Mouse (Mus musculus): ENCODE results near the gene Grin2c. TPM values are rescaled to one million over a fixed set of nuclear protein-coding genes. Genes with fewer than 3 reads are reported as not detected.

The Grin2c gene
- polyA plus RNA-seq, 1 experiment from 2014 or later, result 0.06 TPM

- Histone ChIP-seq H3K27ac (replicated peaks) (no peak overlapping the region), H3K4me3 (no peak overlapping the region), H3K9me3 (no peaks in the 10 kb centered on the region), H3K27me3 (peaks cover 17% of the 10 kb centered on the region), H3K9ac (replicated peaks) (no peak overlapping the region; the same call in 1 of the 2 replicates), H3K36me3 (peaks cover 13% of the 10 kb centered on the region), H3K4me2 (replicated peaks) (no peak overlapping the region), H3K4me1 (peaks cover 20% of the 10 kb centered on the region)
- WGBS, result 72% methylated on average over 10 of the region's 10 CpGs
- ATAC-seq (ENCODE audit: low FRiP score, low read depth), result no peak
Measured at GRCm38 (mm10) chr11:115272894-115273498, 6.0 kb upstream of the Grin2c start.

DNA sequence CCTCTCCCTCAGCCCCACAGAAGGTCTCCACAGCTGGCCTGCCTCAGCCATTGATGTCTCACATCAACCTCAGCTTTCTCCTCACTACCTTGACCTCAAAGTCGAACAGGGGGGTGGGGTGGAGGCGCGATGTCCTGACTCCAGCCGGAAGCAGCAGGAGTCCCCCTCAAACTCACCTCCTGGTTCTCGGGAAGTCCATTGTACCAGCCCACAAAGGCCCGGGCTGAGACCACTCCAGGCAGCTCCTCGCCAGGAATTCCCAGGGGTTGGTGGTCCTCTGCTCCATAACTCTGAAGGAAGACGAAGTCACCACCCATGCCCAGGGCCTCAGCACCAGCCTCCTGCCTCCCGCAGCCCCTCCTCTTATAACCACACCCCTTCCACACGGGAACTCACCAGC lies 4.4 kb upstream of the Grin2c start:
- Histone ChIP-seq H3K27ac (replicated peaks) (no peak overlapping the region), H3K9me3 (no peaks in the 10 kb centered on the region), H3K9ac (replicated peaks) (no peak overlapping the region), H3K27me3 (peaks cover 32% of the 10 kb centered on the region), H3K4me1 (peaks cover 24% of the 10 kb centered on the region), H3K36me3 (peaks cover 13% of the 10 kb centered on the region), H3K4me2 (replicated peaks) (no peak overlapping the region), H3K4me3 (no peak overlapping the region)
- WGBS, result 70% methylated on average over 10 of the region's 10 CpGs
- no peak for ATAC-seq (ENCODE audit: low FRiP score, low read depth)

DNA sequence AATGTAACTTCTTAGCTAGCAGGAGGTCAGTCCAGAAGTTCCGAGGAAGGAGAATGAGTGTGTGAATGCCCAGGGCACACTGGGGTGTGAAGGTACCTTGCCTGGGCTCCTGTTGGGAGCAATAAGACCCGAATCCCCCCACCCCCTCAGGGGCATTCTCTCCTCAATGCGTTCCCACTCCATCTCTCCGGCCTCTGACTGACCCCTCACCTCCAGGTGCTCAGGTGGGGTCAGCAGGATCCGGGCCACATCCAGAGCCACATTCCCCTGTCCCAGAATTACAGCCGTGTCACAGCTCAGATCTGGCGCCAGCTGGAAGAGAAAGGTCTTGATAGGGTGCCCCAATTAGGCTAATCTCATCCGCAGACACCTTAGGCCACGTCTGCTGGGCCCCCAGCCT lies 4.0 kb upstream of the Grin2c start:
- Histone ChIP-seq H3K9me3 (no peaks in the 10 kb centered on the region), H3K9ac (replicated peaks) (no peak overlapping the region), H3K4me1 (peaks cover 24% of the 10 kb centered on the region), H3K4me3 (no peak overlapping the region), H3K36me3 (peaks cover 13% of the 10 kb centered on the region), H3K27me3 (peaks cover 37% of the 10 kb centered on the region), H3K4me2 (replicated peaks) (no peak overlapping the region), H3K27ac (replicated peaks) (no peak overlapping the region)
- no peak for ATAC-seq (ENCODE audit: low FRiP score, low read depth)
- WGBS, result 75% methylated on average over 9 of the region's 9 CpGs

GRCm38 (mm10) chr11:115270148-115270861 lies 3.3 kb upstream of the Grin2c start:
- Histone ChIP-seq H3K27me3 (peaks cover 44% of the 10 kb centered on the region), H3K36me3 (peaks cover 13% of the 10 kb centered on the region), H3K4me3 (no peak overlapping the region), H3K27ac (replicated peaks) (no peak overlapping the region), H3K9ac (replicated peaks) (no peak overlapping the region), H3K9me3 (no peaks in the 10 kb centered on the region), H3K4me2 (replicated peaks) (no peak overlapping the region), H3K4me1 (peaks cover 24% of the 10 kb centered on the region)
- 0 out of 2 replicates have a peak, but pooled peaks have one; percentile 24 for ATAC-seq (ENCODE audit: low FRiP score, low read depth)
- 30% methylated on average over 19 of the region's 19 CpGs for WGBS

DNA sequence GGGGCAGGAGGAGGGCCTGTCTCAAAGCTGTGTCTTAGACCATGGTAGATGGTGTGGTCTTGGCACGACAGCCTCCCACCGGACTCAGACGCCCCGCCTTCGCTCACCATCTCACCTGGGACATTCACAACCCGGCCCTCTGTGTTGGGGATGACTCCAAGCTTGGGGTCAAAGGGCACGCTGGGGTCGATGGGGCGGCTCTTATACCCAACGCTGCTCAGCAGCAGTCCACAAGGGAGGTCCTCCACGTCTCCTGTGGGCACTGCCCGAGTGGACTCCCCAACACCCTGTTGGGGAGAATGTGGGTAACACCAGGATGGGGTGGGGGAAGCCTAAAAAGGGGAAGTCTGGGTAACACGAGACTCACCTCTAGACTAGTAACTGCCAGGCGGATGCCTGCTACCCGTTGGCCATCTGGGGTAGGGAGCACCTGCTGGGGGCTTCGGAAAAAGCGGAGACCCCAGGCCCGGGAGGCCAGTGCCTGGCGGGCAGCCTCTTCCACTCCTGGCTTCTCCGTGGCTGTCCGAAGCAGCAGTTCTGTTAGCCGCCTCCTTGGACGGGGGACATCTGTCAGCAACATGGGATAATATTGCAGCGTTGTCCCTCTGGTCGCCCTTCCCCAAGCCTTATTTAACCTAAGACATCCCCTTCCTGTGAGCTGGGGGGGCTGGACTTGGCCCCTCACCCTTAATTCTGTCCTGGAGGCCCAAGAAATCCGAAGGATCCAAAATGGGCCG lies 2.5 kb upstream of the Grin2c start:
- 91% methylated on average over 27 of the region's 27 CpGs for WGBS
- Histone ChIP-seq H3K4me3 (no peak overlapping the region), H3K9ac (replicated peaks) (no peak overlapping the region), H3K36me3 (peaks cover 13% of the 10 kb centered on the region), H3K27ac (replicated peaks) (no peak overlapping the region), H3K27me3 (peaks cover 52% of the 10 kb centered on the region), H3K4me2 (replicated peaks) (no peak overlapping the region), H3K4me1 (peaks cover 30% of the 10 kb centered on the region), H3K9me3 (no peaks in the 10 kb centered on the region)
- no peak for ATAC-seq (ENCODE audit: low FRiP score, low read depth)

GRCm38 (mm10) chr11:115267958-115268357 lies 915 bp upstream of the Grin2c start:
- H3K27ac ChIP-seq (replicated peaks), result no peak overlapping the region
- H3K36me3 ChIP-seq, result peaks cover 13% of the 10 kb centered on the region
- no peak overlapping the region for H3K4me2 ChIP-seq (replicated peaks)
- peaks cover 30% of the 10 kb centered on the region for H3K4me1 ChIP-seq
- H3K9ac ChIP-seq (replicated peaks), result no peak overlapping the region
- no peak overlapping the region for H3K4me3 ChIP-seq
- peaks cover 68% of the 10 kb centered on the region for H3K27me3 ChIP-seq
- WGBS, result 76% methylated on average over 11 of the region's 11 CpGs
- no peaks in the 10 kb centered on the region for H3K9me3 ChIP-seq
- no peak for ATAC-seq (ENCODE audit: low FRiP score, low read depth)

DNA sequence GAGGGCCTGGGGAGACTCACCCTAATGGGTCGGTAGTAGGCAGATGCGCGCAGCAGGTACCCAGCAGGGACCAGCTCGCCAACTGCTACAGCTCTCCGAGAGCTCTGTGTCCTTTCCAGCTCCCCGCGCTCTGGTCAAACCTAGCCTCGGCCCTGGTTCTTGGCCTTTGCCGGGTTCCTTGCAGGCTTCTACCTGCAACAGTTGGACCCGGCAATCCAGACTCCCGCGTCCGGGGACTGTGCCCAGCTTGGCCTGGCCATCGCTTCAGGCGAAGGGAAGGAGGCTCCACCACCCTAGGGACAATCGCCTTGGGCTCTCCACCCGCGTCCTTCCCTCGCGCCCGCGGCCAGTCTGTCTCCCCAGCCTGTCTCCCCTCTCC lies 654 bp downstream of the Grin2c start:
- peaks cover 83% of the 10 kb centered on the region for H3K27me3 ChIP-seq
- H3K9me3 ChIP-seq, result no peaks in the 10 kb centered on the region
- ATAC-seq (ENCODE audit: low FRiP score, low read depth), result no peak
- no peak overlapping the region for H3K27ac ChIP-seq (replicated peaks)
- H3K36me3 ChIP-seq, result peaks cover 13% of the 10 kb centered on the region
- no peak overlapping the region for H3K9ac ChIP-seq (replicated peaks)
- 1% methylated on average over 20 of the region's 22 CpGs for WGBS
- peak overlapping the region; percentile 31 for H3K4me3 ChIP-seq
- peaks cover 30% of the 10 kb centered on the region for H3K4me1 ChIP-seq
- peak overlapping the region; percentile 53 for H3K4me2 ChIP-seq (replicated peaks)

DNA sequence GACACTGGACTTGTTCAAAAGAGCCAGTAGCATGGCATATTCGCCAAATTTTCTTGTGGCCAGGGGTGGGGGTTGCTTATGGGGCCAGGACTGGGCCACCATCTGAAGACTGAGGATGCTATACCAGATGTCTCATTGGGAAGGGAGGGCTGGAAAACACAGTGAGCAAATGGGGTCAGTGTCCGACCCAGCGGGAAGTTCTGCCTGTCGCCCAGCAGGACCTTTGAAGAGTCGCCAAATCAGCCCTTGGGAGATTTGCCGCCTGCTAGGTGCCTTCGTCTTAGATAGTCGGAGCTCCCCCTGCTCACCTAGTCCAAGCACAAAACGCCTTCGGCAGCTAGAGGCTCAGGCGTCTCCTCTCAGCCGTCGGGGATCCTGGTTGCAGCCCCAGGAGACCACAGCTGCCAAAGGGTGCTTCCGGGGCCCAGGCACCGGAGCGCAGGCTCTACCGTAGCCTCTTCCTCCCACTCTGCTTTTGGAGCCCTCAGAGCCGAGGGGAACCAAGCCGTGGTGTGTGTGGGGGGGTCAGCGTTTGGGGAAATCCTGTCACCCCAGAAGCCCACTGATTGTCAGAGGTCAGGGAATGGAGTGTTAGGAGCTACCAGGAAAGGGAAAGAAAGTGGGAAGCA lies 1.2 kb downstream of the Grin2c start:
- no peak overlapping the region for H3K27ac ChIP-seq (replicated peaks)
- 4% methylated on average over 20 of the region's 20 CpGs for WGBS
- no peaks in the 10 kb centered on the region for H3K9me3 ChIP-seq
- H3K27me3 ChIP-seq, result peaks cover 88% of the 10 kb centered on the region
- peaks cover 30% of the 10 kb centered on the region for H3K4me1 ChIP-seq
- peaks cover 13% of the 10 kb centered on the region for H3K36me3 ChIP-seq
- peak overlapping the region; percentile 53; the same call in 1 of the 2 replicates for H3K4me2 ChIP-seq (replicated peaks)
- no peak overlapping the region for H3K9ac ChIP-seq (replicated peaks)
- no peak for ATAC-seq (ENCODE audit: low FRiP score, low read depth)
- H3K4me3 ChIP-seq, result peak overlapping the region; percentile 31; the same call in 1 of the 2 replicates

DNA sequence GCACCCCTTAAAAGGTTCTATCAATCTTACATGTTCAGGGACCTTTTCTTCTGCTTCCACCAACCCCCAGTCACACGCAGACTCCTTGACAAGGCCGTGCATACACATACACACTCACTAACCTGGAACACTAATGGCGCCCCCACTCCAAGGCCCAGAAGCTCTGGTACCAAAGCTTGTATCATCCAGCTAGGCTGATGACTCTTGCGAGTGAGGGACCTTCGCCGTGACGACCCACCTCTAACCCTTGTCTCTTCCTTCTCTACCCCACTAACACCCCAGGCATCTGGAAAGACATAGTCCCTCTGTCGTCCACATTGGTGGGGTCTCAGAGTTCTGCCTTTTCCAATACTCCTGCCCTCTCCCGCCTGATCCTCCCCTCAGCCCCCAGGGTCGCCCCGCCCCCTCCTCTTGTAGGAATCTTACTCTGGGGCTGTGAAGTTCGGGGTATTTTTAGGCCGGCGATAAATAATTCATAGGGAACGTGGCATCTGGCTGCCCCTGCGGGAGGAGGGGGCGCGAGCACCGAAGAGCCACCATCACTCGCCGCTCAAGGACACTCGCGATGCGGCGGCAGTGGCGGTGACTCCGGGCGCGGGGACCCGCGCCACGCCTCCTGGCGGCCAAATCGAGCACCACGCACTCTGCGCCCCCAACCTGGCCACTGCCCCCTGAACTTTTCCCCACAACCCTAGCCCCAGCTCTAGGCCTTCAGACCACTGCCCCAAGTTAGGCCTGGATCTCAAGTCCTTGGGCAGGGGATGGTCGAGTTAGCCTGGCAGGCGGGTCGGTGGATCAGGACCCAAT lies 2.0 kb downstream of the Grin2c start:
- Histone ChIP-seq H3K36me3 (peaks cover 13% of the 10 kb centered on the region), H3K9me3 (no peaks in the 10 kb centered on the region), H3K9ac (replicated peaks) (0 out of 2 replicates have a peak overlapping the region, but pooled peaks have one; percentile 4), H3K4me3 (peak overlapping the region; percentile 26), H3K27ac (replicated peaks) (no peak overlapping the region), H3K27me3 (peaks cover 97% of the 10 kb centered on the region), H3K4me1 (peaks cover 27% of the 10 kb centered on the region), H3K4me2 (replicated peaks) (peak overlapping the region; percentile 48)
- WGBS, result 7% methylated on average over 36 of the region's 39 CpGs
- ATAC-seq (ENCODE audit: low FRiP score, low read depth), result peak; percentile 64

- no peak for ATAC-seq (ENCODE audit: low FRiP score, low read depth)
- no peak overlapping the region for H3K27ac ChIP-seq (replicated peaks)
- H3K9ac ChIP-seq (replicated peaks), result no peak overlapping the region
- no peak overlapping the region for H3K4me2 ChIP-seq (replicated peaks)
- 63% methylated on average over 7 of the region's 7 CpGs for WGBS
- peaks cover 25% of the 10 kb centered on the region for H3K4me1 ChIP-seq
- H3K4me3 ChIP-seq, result no peak overlapping the region
- peaks cover 100% of the 10 kb centered on the region for H3K27me3 ChIP-seq
- H3K9me3 ChIP-seq, result no peaks in the 10 kb centered on the region
- H3K36me3 ChIP-seq, result peaks cover 9% of the 10 kb centered on the region
Measured at GRCm38 (mm10) chr11:115264136-115264861, 2.7 kb downstream of the Grin2c start.

GRCm38 (mm10) chr11:115262954-115263353 lies 4.1 kb downstream of the Grin2c start:
- WGBS, result 86% methylated on average over 11 of the region's 11 CpGs
- Histone ChIP-seq H3K4me3 (no peak overlapping the region), H3K27me3 (peaks cover 100% of the 10 kb centered on the region), H3K4me2 (replicated peaks) (no peak overlapping the region), H3K36me3 (no peaks in the 10 kb centered on the region), H3K9ac (replicated peaks) (no peak overlapping the region), H3K9me3 (no peaks in the 10 kb centered on the region), H3K27ac (replicated peaks) (no peak overlapping the region), H3K4me1 (peaks cover 29% of the 10 kb centered on the region)
- no peak for ATAC-seq (ENCODE audit: low FRiP score, low read depth)

All from midbrain, embryonic 12.5 days (tissue).